Comparison of ENCODE assay signal across 8 mouse cellular contexts in genomic region chr5:24343977-24344436, GRCm38 (mm10). TPM values are rescaled to one million over a fixed set of nuclear protein-coding genes. Genes with fewer than 3 reads are reported as not detected.
DNase-seq lines count a peak whose midpoint lies in the region; ATAC-seq and TF ChIP-seq lines count a peak whose summit lies in the region.

No protein-coding gene starts in this region.

- H3K9ac ChIP-seq in hindbrain, postnatal 0 days (replicated peaks; ENCODE audit: low read length), result peak overlapping the region; percentile 33; the same call in 1 of the 2 replicates
- H3K9ac ChIP-seq in midbrain, embryonic 15.5 days, result peak overlapping the region; percentile 33

- H3K4me2 ChIP-seq in hindbrain, postnatal 0 days (ENCODE audit: low read depth, low read length), result peak overlapping the region; percentile 38
- peak overlapping the region; percentile 30 for H3K4me2 ChIP-seq in midbrain, embryonic 15.5 days

- WGBS in hindbrain, postnatal 0 days, result 5% methylated on average over 2 of the region's 2 CpGs
- 3% methylated on average over 2 of the region's 2 CpGs for WGBS in midbrain, embryonic 15.5 days

- H3K27me3 ChIP-seq in hindbrain, postnatal 0 days (ENCODE audit: insufficient read depth, low read length), result no peaks in the 10 kb centered on the region
- no peaks in the 10 kb centered on the region for H3K27me3 ChIP-seq in midbrain, embryonic 15.5 days (replicated peaks)

- H3K4me3 ChIP-seq in hindbrain, postnatal 0 days (ENCODE audit: low read length), result no peak overlapping the region
- H3K4me3 ChIP-seq in midbrain, embryonic 15.5 days, result no peak overlapping the region

- H3K9me3 ChIP-seq in hindbrain, postnatal 0 days (ENCODE audit: low read length), result no peaks in the 10 kb centered on the region
- H3K9me3 ChIP-seq in midbrain, embryonic 15.5 days, result no peaks in the 10 kb centered on the region

- no peak for TF ChIP-seq CTCF in hindbrain, postnatal 0 days (IDR thresholded peaks at IDR 0.05; ENCODE audit: low read depth)

- no peaks in the 10 kb centered on the region for H3K36me3 ChIP-seq in hindbrain, postnatal 0 days (ENCODE audit: insufficient read depth, low read length)
- H3K36me3 ChIP-seq in midbrain, embryonic 15.5 days (replicated peaks), result no peaks in the 10 kb centered on the region

- peak; percentile 65 for ATAC-seq in hindbrain, postnatal 0 days
- ATAC-seq in midbrain, embryonic 15.5 days (replicated peaks), result peak; percentile 55

- peaks cover 14% of the 10 kb centered on the region for H3K4me1 ChIP-seq in hindbrain, postnatal 0 days (ENCODE audit: insufficient read depth, low read length)
- H3K4me1 ChIP-seq in midbrain, embryonic 15.5 days, result peaks cover 47% of the 10 kb centered on the region

- peak; percentile 60 for DNase-seq in cerebellum, postnatal 10 days
- DNase-seq in cerebellum, adult 18-20 months, result no peak
- DNase-seq in brain, adult 2 months (ENCODE audit: low read depth, low spot score), result peak; percentile 52
- peak; percentile 78 for DNase-seq in hindbrain, postnatal 0 days (ENCODE audit: low spot score)
- no peak for DNase-seq in right cerebral cortex, postnatal 4 days
- no peak for DNase-seq in cerebellum, adult 8-10 months
- DNase-seq in gastrocnemius, postnatal 36 days, result no peak

- intact Hi-C loops in gastrocnemius, postnatal 36 days (cut with DNase I), result no loop called here

- peak overlapping the region; percentile 83 for H3K27ac ChIP-seq in hindbrain, postnatal 0 days
- H3K27ac ChIP-seq in midbrain, embryonic 15.5 days, result peak overlapping the region; percentile 90

RNA-seq across cellular contexts. Expression of gene Kcnh2, which starts 7.4 kb away (rescaled TPM):
- total RNA-seq in hindbrain, postnatal 0 days (2014; rRNA removed), result 55.9 and 70.5 TPM in 2 replicates
- polyA plus RNA-seq in hindbrain, postnatal 0 days (2015; fragmentation: Nextera tagmentation; extraction: Ambion mirVana), result 10.8 and 11.5 TPM in 2 replicates
- polyA plus RNA-seq in midbrain, embryonic 15.5 days (2015; fragmentation: Nextera tagmentation; extraction: Ambion mirVana), result 11.8 and 13.9 TPM in 2 replicates
- total RNA-seq in gastrocnemius, postnatal 36 days (2021), result 1 to 10 TPM; 2.2 to 2.6 TPM

RNA-seq across cellular contexts. Expression of gene Nos3, which starts 20.6 kb away (rescaled TPM):
- total RNA-seq in hindbrain, postnatal 0 days (2014; rRNA removed), result 8.7 and 13.3 TPM in 2 replicates
- 7.2 and 7.4 TPM in 2 replicates for polyA plus RNA-seq in hindbrain, postnatal 0 days (2015; fragmentation: Nextera tagmentation; extraction: Ambion mirVana)
- polyA plus RNA-seq in midbrain, embryonic 15.5 days (2015; fragmentation: Nextera tagmentation; extraction: Ambion mirVana), result 10.9 and 11.9 TPM in 2 replicates
- total RNA-seq in gastrocnemius, postnatal 36 days (2021), result 1 to 10 TPM; 4.9 to 5.4 TPM

RNA-seq across cellular contexts. Expression of gene Atg9b, which starts 47.9 kb away (rescaled TPM):
- 8.8 and 9.8 TPM in 2 replicates for total RNA-seq in hindbrain, postnatal 0 days (2014; rRNA removed)
- 5.1 and 6.1 TPM in 2 replicates for polyA plus RNA-seq in hindbrain, postnatal 0 days (2015; fragmentation: Nextera tagmentation; extraction: Ambion mirVana)
- 2.3 and 2.9 TPM in 2 replicates for polyA plus RNA-seq in midbrain, embryonic 15.5 days (2015; fragmentation: Nextera tagmentation; extraction: Ambion mirVana)
- not detected for total RNA-seq in gastrocnemius, postnatal 36 days (2021)

RNA-seq across cellular contexts. Expression of gene Abcb8, which starts 49.5 kb away (rescaled TPM):
- 63.2 and 90.6 TPM in 2 replicates for total RNA-seq in hindbrain, postnatal 0 days (2014; rRNA removed)
- 41.9 and 43.5 TPM in 2 replicates for polyA plus RNA-seq in hindbrain, postnatal 0 days (2015; fragmentation: Nextera tagmentation; extraction: Ambion mirVana)
- 57.1 and 60.0 TPM in 2 replicates for polyA plus RNA-seq in midbrain, embryonic 15.5 days (2015; fragmentation: Nextera tagmentation; extraction: Ambion mirVana)
- total RNA-seq in gastrocnemius, postnatal 36 days (2021), result 10 to 100 TPM; 37.6 to 38.0 TPM

Comparison
In these comparisons a context has a peak if more than half of its experiments do, and no peak if none do; other contexts are left out.
1. DNase-seq: peak in cerebellum, postnatal 10 days (2 of 2), brain, adult 2 months (single experiment) and hindbrain, postnatal 0 days (single experiment); none in cerebellum, adult 18-20 months (0 of 2), right cerebral cortex, postnatal 4 days (single experiment), cerebellum, adult 8-10 months (single experiment) and gastrocnemius, postnatal 36 days (0 of 2).
2. RNA of gene Kcnh2, which starts 7.4 kb away (total RNA-seq): 55.9 to 70.5 TPM in hindbrain, postnatal 0 days; 2.2 to 2.6 TPM in gastrocnemius, postnatal 36 days; every median in the first group is over 10 times any median in the second.